Mouse (Mus musculus): ENCODE measurements around the gene Tmem262. TPM values are rescaled to one million over a fixed set of nuclear protein-coding genes. Genes with fewer than 3 reads are reported as not detected.
A peak's percentile ranks its signal among the peaks of the same experiment; 100 is the strongest.

Gene Tmem262
- total and polyA plus RNA-seq, 2 experiments from 2014 or later, result not detected

DNA sequence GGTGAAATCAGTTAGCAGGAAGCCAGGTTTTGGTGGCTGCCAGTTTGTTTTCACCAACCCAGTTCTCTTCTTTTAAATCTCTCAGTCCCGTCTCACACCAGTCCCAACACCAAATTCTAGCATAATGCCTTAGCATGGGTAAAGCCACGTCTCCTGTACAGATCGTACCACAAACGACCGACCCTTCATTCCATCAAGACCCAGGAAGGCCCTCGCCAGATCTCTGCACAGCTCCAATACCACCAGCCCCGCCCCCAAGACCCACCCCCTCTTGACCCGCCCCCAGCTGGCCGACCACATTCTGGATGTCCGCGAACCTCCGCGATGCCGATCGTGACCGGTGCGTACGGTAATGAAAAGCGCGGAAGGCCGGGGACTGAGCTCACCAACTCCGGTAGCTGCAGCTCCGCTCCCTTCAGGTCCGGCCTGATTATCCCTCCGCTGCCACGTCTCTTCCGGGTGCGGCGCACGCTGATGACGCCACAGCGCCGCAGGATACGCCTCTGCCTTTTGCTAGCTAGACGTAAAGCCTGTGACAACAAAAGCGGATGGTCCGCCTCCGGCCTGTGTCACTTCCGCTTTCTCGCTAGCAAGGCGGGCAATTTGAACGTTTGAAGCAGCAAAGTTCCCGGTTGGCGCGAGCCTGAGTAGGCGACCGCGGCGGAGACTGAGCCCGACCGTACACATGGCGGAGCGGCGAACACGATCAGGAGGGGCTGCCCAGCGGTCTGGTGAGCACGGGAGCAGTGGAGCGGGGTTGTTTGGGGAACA lies 4.8 kb downstream of the Tmem262 start, which contains the start of the genes Zfpl1 and Cdca5:
Gene Zfpl1 (minus strand): TSS at position 479 of the 771 bp plus-strand sequence.
Gene Cdca5 (plus strand): TSS at position 506 of the 771 bp plus-strand sequence.
- H3K9ac ChIP-seq, result peak within 1 kb of the TSS; percentile 69
- ATAC-seq (peak; percentile 96), DNase-seq (peak; percentile 99)
- no peaks in the 10 kb centered on the region for H3K27me3 ChIP-seq (ENCODE audit: insufficient read depth, low read length)
- peaks cover 36% of the 10 kb centered on the region for H3K36me3 ChIP-seq (ENCODE audit: insufficient read depth)
- peak within 1 kb of the TSS; percentile 81 for H3K4me3 ChIP-seq (ENCODE audit: low read depth, low read length)
- H3K4me1 ChIP-seq (ENCODE audit: insufficient read depth), result peaks cover 8% of the 10 kb centered on the region; the same call in 1 of the 2 replicates
- 1% methylated on average over 58 of the region's 58 CpGs for WGBS
- no peak for TF ChIP-seq CTCF (IDR thresholded peaks at IDR 0.05; ENCODE audit: low read depth)
- peak within 1 kb of the TSS; percentile 67 for H3K27ac ChIP-seq (ENCODE audit: low read depth, low read length)
- H3K4me2 ChIP-seq (ENCODE audit: low read depth), result peak within 1 kb of the TSS; percentile 90
- no peaks in the 10 kb centered on the region for H3K9me3 ChIP-seq (ENCODE audit: low read length)

GRCm38 (mm10) chr19:6085417-6085879 lies 5.6 kb downstream of the Tmem262 start:
- ATAC-seq (peak; percentile 52), DNase-seq (peak; percentile 48)
- Histone ChIP-seq H3K36me3 (ENCODE audit: insufficient read depth) (peaks cover 28% of the 10 kb centered on the region), H3K4me2 (ENCODE audit: low read depth) (peak overlapping the region; percentile 90), H3K4me3 (ENCODE audit: low read depth, low read length) (peak overlapping the region; percentile 81), H3K9ac (no peak overlapping the region), H3K27ac (ENCODE audit: low read depth, low read length) (no peak overlapping the region), H3K27me3 (ENCODE audit: insufficient read depth, low read length) (no peaks in the 10 kb centered on the region), H3K9me3 (ENCODE audit: low read length) (no peaks in the 10 kb centered on the region), H3K4me1 (ENCODE audit: insufficient read depth) (peaks cover 8% of the 10 kb centered on the region; the same call in 1 of the 2 replicates)
- 1% methylated on average over 17 of the region's 17 CpGs for WGBS
- no peak for TF ChIP-seq CTCF (IDR thresholded peaks at IDR 0.05; ENCODE audit: low read depth)

DNA sequence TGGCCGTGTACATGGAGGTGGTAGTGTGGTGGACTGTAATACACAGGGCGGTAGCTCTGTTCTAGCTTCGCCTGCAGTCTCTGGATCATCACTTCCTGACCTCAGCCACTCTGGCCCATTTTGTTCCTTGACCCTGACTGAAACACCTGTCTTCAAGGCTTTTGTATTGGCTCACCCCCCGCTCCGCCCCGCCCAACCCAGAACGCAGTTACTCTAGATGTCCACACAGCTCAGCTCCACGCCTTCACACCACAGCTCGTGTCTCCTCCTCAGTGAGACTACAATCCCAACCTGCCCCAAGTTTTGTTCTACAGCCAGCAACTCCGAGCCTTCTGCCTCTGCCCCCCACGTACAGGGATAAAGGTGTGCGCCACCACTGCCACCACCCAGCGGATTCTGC lies 9.0 kb downstream of the Tmem262 start:
- Histone ChIP-seq H3K36me3 (ENCODE audit: insufficient read depth) (no peaks in the 10 kb centered on the region; the same call in 1 of the 2 replicates), H3K27ac (ENCODE audit: low read depth, low read length) (no peak overlapping the region), H3K9ac (no peak overlapping the region), H3K27me3 (ENCODE audit: insufficient read depth, low read length) (no peaks in the 10 kb centered on the region), H3K4me1 (ENCODE audit: insufficient read depth) (peaks cover 5% of the 10 kb centered on the region; the same call in 1 of the 2 replicates), H3K9me3 (ENCODE audit: low read length) (no peaks in the 10 kb centered on the region), H3K4me3 (ENCODE audit: low read depth, low read length) (no peak overlapping the region), H3K4me2 (ENCODE audit: low read depth) (no peak overlapping the region)
- TF ChIP-seq CTCF (IDR thresholded peaks at IDR 0.05; ENCODE audit: low read depth), result no peak
- ATAC-seq (no peak), DNase-seq (no peak)
- 93% methylated on average over 13 of the region's 13 CpGs for WGBS

GRCm38 (mm10) chr19:6094119-6094518 lies 14.3 kb downstream of the Tmem262 start, which contains the start of gene AC131692.1:
Gene AC131692.1, plus strand, starts transcription at chr19:6094419.
- no peak for DNase-seq
- H3K4me2 ChIP-seq (ENCODE audit: low read depth), result no peak within 1 kb of the TSS

GRCm38 (mm10) chr19:6097847-6098246 lies 18.0 kb downstream of the Tmem262 start:
- no peak overlapping the region for H3K9ac ChIP-seq
- no peaks in the 10 kb centered on the region for H3K27me3 ChIP-seq (ENCODE audit: insufficient read depth, low read length)
- no peak overlapping the region for H3K27ac ChIP-seq (ENCODE audit: low read depth, low read length)
- no peak for TF ChIP-seq CTCF (IDR thresholded peaks at IDR 0.05; ENCODE audit: low read depth)
- H3K4me1 ChIP-seq (ENCODE audit: insufficient read depth), result no peaks in the 10 kb centered on the region
- no peaks in the 10 kb centered on the region for H3K36me3 ChIP-seq (ENCODE audit: insufficient read depth)
- WGBS, result 90% methylated on average over 3 of the region's 3 CpGs
- H3K4me2 ChIP-seq (ENCODE audit: low read depth), result no peak overlapping the region
- DNase-seq (no peak), ATAC-seq (no peak)
- H3K9me3 ChIP-seq (ENCODE audit: low read length), result no peaks in the 10 kb centered on the region
- H3K4me3 ChIP-seq (ENCODE audit: low read depth, low read length), result no peak overlapping the region

More at GRCm38 (mm10) chr19:6094119-6094518, 14.3 kb downstream of the Tmem262 start, which contains the start of gene AC131692.1:
- Histone ChIP-seq H3K4me1 (ENCODE audit: insufficient read depth) (no peaks in the 10 kb centered on the region), H3K36me3 (ENCODE audit: insufficient read depth) (no peaks in the 10 kb centered on the region; the same call in 1 of the 2 replicates), H3K27ac (ENCODE audit: low read depth, low read length) (no peak within 1 kb of the TSS), H3K27me3 (ENCODE audit: insufficient read depth, low read length) (no peaks in the 10 kb centered on the region), H3K9me3 (ENCODE audit: low read length) (no peaks in the 10 kb centered on the region), H3K9ac (no peak within 1 kb of the TSS), H3K4me3 (ENCODE audit: low read depth, low read length) (no peak within 1 kb of the TSS)
- ATAC-seq, result no peak
- WGBS, result 92% methylated on average over 7 of the region's 7 CpGs
- no peak for TF ChIP-seq CTCF (IDR thresholded peaks at IDR 0.05; ENCODE audit: low read depth)

DNA sequence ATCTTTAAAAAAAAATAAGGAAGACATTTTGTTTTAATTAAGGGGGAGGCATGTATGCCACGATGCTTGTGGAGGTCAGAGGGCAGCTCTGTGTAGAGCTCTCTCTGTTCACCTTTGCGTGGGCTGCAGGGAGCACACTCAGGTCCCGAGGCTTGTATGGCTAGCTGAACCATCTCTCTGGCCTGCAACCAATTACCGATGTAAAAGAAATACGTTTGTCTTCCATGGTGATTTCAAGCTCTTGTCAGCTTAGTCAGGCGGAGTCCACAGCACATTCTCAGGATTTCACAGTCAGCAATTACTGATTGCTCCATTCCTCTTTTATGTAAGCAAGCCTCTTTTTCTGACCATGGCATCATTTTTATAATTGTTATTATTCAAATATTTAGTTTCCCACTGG lies 21.4 kb downstream of the Tmem262 start:
- no peak overlapping the region for H3K9ac ChIP-seq

More for the DNA sequence above, 21.4 kb downstream of the Tmem262 start:
- no peak overlapping the region for H3K4me2 ChIP-seq (ENCODE audit: low read depth)
- no peaks in the 10 kb centered on the region for H3K9me3 ChIP-seq (ENCODE audit: low read length)
- H3K27ac ChIP-seq (ENCODE audit: low read depth, low read length), result no peak overlapping the region
- no peak for DNase-seq
- TF ChIP-seq CTCF (IDR thresholded peaks at IDR 0.05; ENCODE audit: low read depth), result no peak
- H3K36me3 ChIP-seq (ENCODE audit: insufficient read depth), result no peaks in the 10 kb centered on the region
- ATAC-seq, result no peak
- WGBS, result 71% methylated on average over 6 of the region's 6 CpGs
- H3K4me1 ChIP-seq (ENCODE audit: insufficient read depth), result no peaks in the 10 kb centered on the region
- no peaks in the 10 kb centered on the region for H3K27me3 ChIP-seq (ENCODE audit: insufficient read depth, low read length)
- no peak overlapping the region for H3K4me3 ChIP-seq (ENCODE audit: low read depth, low read length)
